Mouse (Mus musculus) lung, adult 2 months (tissue): ENCODE measurements at regions not wholly inside any gene's neighbourhood (a gene's known extent, or its start where the extent isn't known, plus 50 kb on each side); places are given as distances from the start of the nearest gene placed in this dataset.
A peak's percentile ranks its signal among the peaks of the same experiment; 100 is the strongest.

Source experiments
- CTCF ChIP-seq: fragments of 200-500 bp; IDR thresholded peaks from 2 replicates; pipeline ENCODE4 v1.5.1; 2011; ENCODE audit warnings: mild to moderate bottlenecking, low read length, control low read depth; ENCODE audit not compliant: insufficient read depth
- POLR2A ChIP-seq: fragments of 200-500 bp; IDR thresholded peaks from 2 replicates; pipeline ENCODE4 v1.6.1; 2011; ENCODE audit warnings: low read depth, mild to moderate bottlenecking, control low read depth, low read length, borderline replicate concordance; ENCODE audit errors: extremely low read depth

DNA sequence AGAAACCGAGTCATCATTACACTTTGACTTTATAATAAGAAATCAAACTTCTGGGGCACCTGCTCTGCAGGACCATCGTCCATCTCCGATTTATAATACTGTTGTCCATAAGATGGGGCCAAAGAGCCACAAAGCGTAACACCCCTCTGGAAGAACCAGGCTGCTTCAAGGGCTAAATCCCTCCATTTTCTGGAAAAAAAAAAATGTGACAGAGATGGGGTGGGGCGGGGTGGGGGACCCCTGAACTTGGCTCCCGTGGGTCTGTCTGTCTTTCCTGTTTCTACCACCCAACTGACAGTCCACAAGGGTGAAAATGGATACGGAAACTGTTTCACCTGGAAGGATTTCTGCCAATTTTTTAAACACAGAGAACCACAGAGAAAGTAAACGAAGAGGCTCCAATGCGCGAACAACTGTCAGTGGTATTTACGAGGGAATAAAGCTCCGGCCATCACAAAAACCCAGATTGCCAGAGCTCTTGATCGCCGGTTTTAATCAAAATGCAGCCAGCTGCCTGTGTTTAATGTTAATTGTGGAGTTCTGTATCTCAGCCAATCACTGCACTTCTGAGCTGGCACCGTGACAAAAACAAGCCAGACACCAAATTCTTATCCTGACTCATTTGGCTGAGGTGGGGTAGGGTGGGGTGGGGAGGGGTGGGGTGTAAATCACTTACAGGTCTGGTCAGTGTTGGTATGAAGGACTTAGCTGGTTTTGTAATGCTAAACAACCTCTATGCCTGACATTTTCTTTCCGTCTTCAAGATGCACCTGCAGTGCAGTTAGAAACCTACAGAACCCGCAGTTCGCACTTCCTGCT lies 122.5 kb upstream of the Dapk1 start:
- no peak for TF ChIP-seq POLR2A
- peak; percentile 44; the same call in 1 of the 2 replicates for TF ChIP-seq CTCF
